Comparison of ENCODE assay signal across 8 mouse cellular contexts in the genomic region with DNA sequence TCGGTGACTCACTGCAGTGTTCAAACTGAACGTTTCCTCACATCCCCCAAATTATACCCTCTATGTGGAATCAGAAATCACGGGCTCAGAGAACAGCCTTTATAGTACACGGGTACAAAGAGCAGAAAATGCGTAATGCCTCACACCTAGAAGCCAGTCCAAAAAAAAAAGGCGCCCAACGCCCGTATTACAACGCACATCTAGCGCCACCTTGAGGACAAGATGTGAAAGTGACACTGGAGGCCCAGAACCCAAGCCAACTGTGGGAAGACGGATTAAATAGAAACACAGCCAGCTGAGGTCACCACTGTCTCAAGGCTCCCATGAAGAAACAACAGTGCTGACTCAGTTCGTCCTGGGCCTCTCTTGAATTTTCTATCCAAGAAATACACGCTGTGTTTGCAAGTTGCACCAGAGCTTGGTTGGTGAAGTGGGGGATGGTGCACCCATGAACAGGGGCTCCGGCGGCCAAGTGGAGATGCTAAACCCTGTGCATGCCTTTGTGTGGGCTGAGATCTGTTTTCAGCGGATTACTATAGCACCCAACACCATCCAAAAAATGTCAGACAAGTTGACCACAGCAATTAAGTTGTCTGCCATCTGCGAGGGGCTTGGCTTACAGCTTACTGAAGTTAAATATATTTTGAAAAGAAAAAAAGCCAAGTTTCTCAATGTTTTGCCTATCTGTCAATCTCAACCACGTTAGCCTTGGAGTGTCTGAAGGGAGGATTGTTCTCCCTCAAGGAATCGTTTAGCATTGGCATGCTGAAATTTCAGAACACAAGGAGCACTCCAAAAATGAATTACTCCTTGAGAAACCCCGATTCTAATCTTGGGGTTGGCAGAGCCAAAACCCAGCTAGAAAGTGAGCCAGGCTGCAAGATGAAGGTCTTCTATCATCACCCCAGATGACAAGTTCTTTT. TPM values are rescaled to one million over a fixed set of nuclear protein-coding genes. Genes with fewer than 3 reads are reported as not detected.
A peak's percentile ranks its signal among the peaks of the same experiment; 100 is the strongest.
DNase-seq lines count a peak whose midpoint lies in the region; ATAC-seq and TF ChIP-seq lines count a peak whose summit lies in the region.

No protein-coding gene starts in this region.

- no peaks in the 10 kb centered on the region for H3K36me3 ChIP-seq in forebrain, embryonic 12.5 days (replicated peaks)
- no peaks in the 10 kb centered on the region for H3K36me3 ChIP-seq in lung, embryonic 14.5 days (ENCODE audit: insufficient read depth)

- no peak overlapping the region for H3K4me2 ChIP-seq in forebrain, embryonic 12.5 days
- peak overlapping the region; percentile 48 for H3K4me2 ChIP-seq in lung, embryonic 14.5 days

- H3K9ac ChIP-seq in forebrain, embryonic 12.5 days: no peak overlapping the region
- no peak overlapping the region for H3K9ac ChIP-seq in lung, embryonic 14.5 days

- 26% methylated on average over 20 of the region's 20 CpGs for WGBS in forebrain, embryonic 12.5 days
- 19% methylated on average over 20 of the region's 20 CpGs for WGBS in lung, embryonic 14.5 days

- no peak overlapping the region for H3K4me3 ChIP-seq in forebrain, embryonic 12.5 days (replicated peaks)
- no peak overlapping the region for H3K4me3 ChIP-seq in lung, embryonic 14.5 days (ENCODE audit: low read depth, low read length)

- peak; percentile 74 for DNase-seq in Muller cell, postnatal 12 days (ENCODE audit: inconsistent ontology term)
- peak; percentile 38 for DNase-seq in c-Kit-positive CD71-positive TER-119-positive erythroid progenitor cells, embryonic 14.5 days (ENCODE audit: low spot score)
- DNase-seq in heart, postnatal 14 days: peak; percentile 71 to 83
- peak; percentile 79 for DNase-seq in layer of hippocampus, adult 11-12 months (ENCODE audit: low spot score)
- peak; percentile 97 for DNase-seq in lung, embryonic 14.5 days
- DNase-seq in retina, adult 2 months (ENCODE audit: low read depth, low spot score): peak; percentile 45
- peak; percentile 68 to 77 for DNase-seq in thymus, postnatal 36 days

- H3K9me3 ChIP-seq in forebrain, embryonic 12.5 days: no peaks in the 10 kb centered on the region
- no peaks in the 10 kb centered on the region for H3K9me3 ChIP-seq in lung, embryonic 14.5 days (ENCODE audit: low read depth, low read length)

- peaks cover 9% of the 10 kb centered on the region; the same call in 1 of the 2 replicates for H3K27me3 ChIP-seq in forebrain, embryonic 12.5 days
- H3K27me3 ChIP-seq in lung, embryonic 14.5 days (ENCODE audit: insufficient read depth, low read length): no peaks in the 10 kb centered on the region

- peak; percentile 97 for TF ChIP-seq CTCF in lung, embryonic 14.5 days (IDR thresholded peaks at IDR 0.05; ENCODE audit: low read depth)

- 0 out of 2 replicates have a peak, but pooled peaks have one; percentile 36 for ATAC-seq in forebrain, embryonic 12.5 days (ENCODE audit: low FRiP score)
- peak; percentile 85 for ATAC-seq in lung, embryonic 14.5 days (ENCODE audit: insufficient read depth)

- intact Hi-C loops in heart, postnatal 14 days (cut with DNase I): loop anchor here (1.0 to 2.0 kb wide), 4 partner anchors 85 to 595 kb away; no protein-coding TSS in a partner anchor

- H3K27ac ChIP-seq in forebrain, embryonic 12.5 days: no peak overlapping the region
- H3K27ac ChIP-seq in lung, embryonic 14.5 days (ENCODE audit: low read depth): peak overlapping the region; percentile 66

- H3K4me1 ChIP-seq in forebrain, embryonic 12.5 days: no peaks in the 10 kb centered on the region
- H3K4me1 ChIP-seq in lung, embryonic 14.5 days (ENCODE audit: insufficient read depth): peaks cover 9% of the 10 kb centered on the region

RNA-seq across cellular contexts. Expression of a gene that starts 45.1 kb away (rescaled TPM):
- polyA plus RNA-seq in forebrain, embryonic 12.5 days (2016; fragmentation: Nextera tagmentation; extraction: Ambion mirVana): 72.2 and 73.6 TPM in 2 replicates
- total RNA-seq in heart, postnatal 14 days (2021): 10 to 100 TPM; 21.5 to 24.4 TPM
- 97.8 and 104 TPM in 2 replicates for polyA plus RNA-seq in lung, embryonic 14.5 days (2014; fragmentation: Nextera tagmentation; extraction: Ambion mirVana)

Comparison
In these comparisons a context has a peak if more than half of its experiments do, and no peak if none do; other contexts are left out.
1. DNase-seq: peak in every context shown above with its lines; median percentile 97 in lung, embryonic 14.5 days; 79 in layer of hippocampus, adult 11-12 months; 77 in heart, postnatal 14 days; 74 in Muller cell, postnatal 12 days; 72 in thymus, postnatal 36 days; 45 in retina, adult 2 months; 38 in c-Kit-positive CD71-positive TER-119-positive erythroid progenitor cells, embryonic 14.5 days.